Mouse (Mus musculus): ENCODE results near the gene Bak1. TPM values are rescaled to one million over a fixed set of nuclear protein-coding genes. Genes with fewer than 3 reads are reported as not detected.

Gene Bak1
- not detected in 2 replicates for polyA plus RNA-seq (2012; ENCODE audit: insufficient read depth, insufficient read length, low replicate concordance, missing spikeins)

GRCm38 (mm10) chr17:27028909-27029308, at the start of gene Bak1:
Bak1 (minus strand) TSS chr17:27029009.
- Histone ChIP-seq H3K4me1 (ENCODE audit: control insufficient read depth, insufficient read depth, low read length) (peaks cover 30% of the 10 kb centered on the region), H3K4me3 (ENCODE audit: insufficient read depth, low read depth, low read length) (peak within 1 kb of the TSS; percentile 74), H3K27ac (ENCODE audit: insufficient read depth, low read depth, low read length) (peak within 1 kb of the TSS; percentile 86)
- WGBS = 57% methylated on average over 4 of the region's 4 CpGs
- TF ChIP-seq POLR2A (IDR thresholded peaks at IDR 0.05; ENCODE audit: insufficient read depth, low read depth, low read length) = no peak

- H3K4me3 ChIP-seq (ENCODE audit: insufficient read depth, low read depth, low read length) = no peak overlapping the region
- 87% methylated on average over 6 of the region's 6 CpGs for WGBS
Measured at GRCm38 (mm10) chr17:27078499-27078898, 49.7 kb upstream of the Bak1 start.

DNA sequence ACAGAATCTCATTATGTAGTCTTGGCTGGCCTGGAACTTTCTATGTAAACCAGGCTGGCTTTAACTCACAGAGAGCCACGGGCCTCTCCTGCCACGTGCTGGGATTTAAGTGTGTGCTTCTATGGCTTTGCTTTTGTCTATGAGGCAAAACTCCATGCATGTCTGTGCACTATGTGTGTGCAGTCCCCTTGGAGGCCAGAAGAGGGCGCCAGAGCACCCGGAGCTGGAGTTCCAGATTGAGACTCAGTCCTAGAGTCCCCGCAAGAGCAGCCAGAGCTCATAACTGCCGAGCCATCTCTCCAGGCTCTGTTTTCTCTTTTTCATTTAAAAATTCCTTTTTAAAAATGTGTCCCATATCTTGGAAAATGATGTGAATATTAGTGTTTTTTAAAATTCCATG, 49.1 kb upstream of the Bak1 start:
- Histone ChIP-seq H3K4me1 (ENCODE audit: control insufficient read depth, insufficient read depth, low read length) (peaks cover 8% of the 10 kb centered on the region), H3K4me3 (ENCODE audit: insufficient read depth, low read depth, low read length) (no peak overlapping the region), H3K27ac (ENCODE audit: insufficient read depth, low read depth, low read length) (no peak overlapping the region)
- 82% methylated on average over 6 of the region's 6 CpGs for whole genome bisulfite sequencing
- no peak for TF ChIP-seq POLR2A (IDR thresholded peaks at IDR 0.05; ENCODE audit: insufficient read depth, low read depth, low read length)
- TF ChIP-seq CTCF (IDR thresholded peaks at IDR 0.05; ENCODE audit: insufficient read depth, low read depth, low read length) = peak; percentile 42; the same call in 1 of the 2 replicates

More at GRCm38 (mm10) chr17:27078499-27078898, 49.7 kb upstream of the Bak1 start:
- H3K27ac ChIP-seq (ENCODE audit: insufficient read depth, low read depth, low read length) = no peak overlapping the region
- TF ChIP-seq POLR2A (IDR thresholded peaks at IDR 0.05; ENCODE audit: insufficient read depth, low read depth, low read length) (no peak), CTCF (IDR thresholded peaks at IDR 0.05; ENCODE audit: insufficient read depth, low read depth, low read length) (no peak)
- peaks cover 9% of the 10 kb centered on the region for H3K4me1 ChIP-seq (ENCODE audit: control insufficient read depth, insufficient read depth, low read length)

DNA sequence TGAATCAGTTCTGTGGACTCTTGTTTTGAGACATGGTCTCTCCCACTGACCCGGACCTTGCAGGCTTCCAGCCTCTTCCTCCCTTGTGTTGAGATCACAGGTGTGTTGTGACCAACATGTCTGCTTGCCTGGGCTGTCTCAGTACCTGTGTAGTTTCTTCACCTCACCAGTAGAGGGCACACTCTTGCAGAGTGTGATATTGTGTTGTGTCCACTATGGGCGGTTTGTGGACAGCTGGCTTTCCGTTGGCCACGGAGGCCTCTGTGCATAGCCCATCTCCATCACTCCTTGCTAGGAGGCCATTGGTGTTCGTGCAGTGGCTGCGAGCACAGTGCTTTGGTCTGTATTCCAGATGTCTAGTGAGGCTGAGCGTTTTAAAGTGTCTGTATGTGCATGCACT, 48.3 kb upstream of the Bak1 start:
- Histone ChIP-seq H3K27ac (ENCODE audit: insufficient read depth, low read depth, low read length) (no peak overlapping the region), H3K4me1 (ENCODE audit: control insufficient read depth, insufficient read depth, low read length) (peaks cover 5% of the 10 kb centered on the region; the same call in 1 of the 2 replicates), H3K4me3 (ENCODE audit: insufficient read depth, low read depth, low read length) (no peak overlapping the region)
- no peak for TF ChIP-seq POLR2A (IDR thresholded peaks at IDR 0.05; ENCODE audit: insufficient read depth, low read depth, low read length)
- TF ChIP-seq CTCF (IDR thresholded peaks at IDR 0.05; ENCODE audit: insufficient read depth, low read depth, low read length) = peak; percentile 9; the same call in 1 of the 2 replicates
- WGBS = 97% methylated on average over 7 of the region's 7 CpGs

DNA sequence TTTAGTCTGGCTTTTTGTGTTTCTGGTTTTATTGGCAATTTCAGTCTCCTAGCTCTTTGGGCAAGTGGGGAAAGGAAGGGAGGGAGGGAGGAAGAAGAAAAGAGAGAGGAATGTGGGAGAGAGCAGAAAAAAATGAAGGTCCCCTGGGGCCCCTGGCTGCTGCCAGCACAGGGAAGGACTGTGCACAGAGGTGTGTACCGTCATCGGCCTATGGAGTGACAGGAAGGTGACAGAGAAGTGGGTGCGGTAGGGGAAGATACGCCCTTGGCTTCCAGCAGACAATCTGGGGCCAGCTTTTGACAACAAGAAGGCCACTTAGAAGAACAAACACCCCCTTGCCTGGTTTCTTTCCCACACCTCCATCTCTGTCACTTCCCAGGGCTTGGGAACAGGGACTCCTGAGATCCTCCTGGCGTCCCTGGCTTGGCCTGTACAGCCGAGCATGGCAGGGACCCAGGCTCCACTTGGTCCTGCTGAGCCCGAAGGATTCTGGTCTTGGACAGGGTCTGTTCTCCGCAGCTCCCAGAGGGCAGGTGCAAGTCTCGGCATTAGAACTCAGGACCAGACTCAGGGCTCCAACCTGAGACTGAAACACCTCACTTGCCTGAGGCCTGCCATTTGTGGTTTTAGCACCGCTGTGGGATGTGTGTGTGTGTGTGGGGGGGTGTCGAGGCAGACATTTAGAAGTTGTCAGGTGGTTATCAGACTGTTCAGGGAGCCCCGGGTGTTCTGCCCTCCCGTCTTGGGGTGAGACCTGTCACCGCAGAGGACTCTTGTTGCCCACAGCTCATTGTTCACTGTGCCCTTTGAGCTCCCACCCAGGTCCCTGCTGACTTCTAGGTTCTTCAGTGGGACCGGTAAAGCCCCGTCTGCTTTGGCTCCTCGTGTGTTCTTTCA, 46.3 kb upstream of the Bak1 start:
- 79% methylated on average over 17 of the region's 17 CpGs for WGBS
- H3K4me3 ChIP-seq (ENCODE audit: insufficient read depth, low read depth, low read length) = no peak overlapping the region
- H3K4me1 ChIP-seq (ENCODE audit: control insufficient read depth, insufficient read depth, low read length) = peaks cover 5% of the 10 kb centered on the region
- H3K27ac ChIP-seq (ENCODE audit: insufficient read depth, low read depth, low read length) = no peak overlapping the region
- TF ChIP-seq POLR2A (IDR thresholded peaks at IDR 0.05; ENCODE audit: insufficient read depth, low read depth, low read length) = no peak

- TF ChIP-seq CTCF (IDR thresholded peaks at IDR 0.05; ENCODE audit: insufficient read depth, low read depth, low read length) (no peak), POLR2A (IDR thresholded peaks at IDR 0.05; ENCODE audit: insufficient read depth, low read depth, low read length) (no peak)
- Histone ChIP-seq H3K27ac (ENCODE audit: insufficient read depth, low read depth, low read length) (no peak overlapping the region), H3K4me1 (ENCODE audit: control insufficient read depth, insufficient read depth, low read length) (peaks cover 5% of the 10 kb centered on the region), H3K4me3 (ENCODE audit: insufficient read depth, low read depth, low read length) (no peak overlapping the region)
- 84% methylated on average over 6 of the region's 6 CpGs for WGBS
Measured at GRCm38 (mm10) chr17:27074236-27074635, 45.4 kb upstream of the Bak1 start.

DNA sequence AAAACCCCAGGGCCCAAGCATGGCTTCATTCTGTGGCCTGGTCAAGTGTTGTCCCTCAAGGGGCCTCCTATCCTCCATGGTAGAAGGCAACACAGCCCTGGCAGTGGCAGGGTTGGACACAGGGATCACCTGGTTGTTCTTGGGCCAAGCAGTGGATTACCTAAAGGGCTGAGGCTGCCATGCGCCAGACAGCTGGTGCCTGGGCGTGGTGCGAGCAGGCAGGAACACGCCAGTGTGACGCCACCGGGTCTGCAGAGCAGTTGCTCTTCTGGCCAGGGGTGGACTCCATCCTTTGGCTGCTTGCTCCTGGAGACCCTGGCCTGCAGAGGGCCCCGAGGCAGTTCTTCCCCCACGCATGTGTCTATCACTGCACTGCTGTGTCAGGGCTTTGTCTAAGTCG, 45.0 kb upstream of the Bak1 start:
- no peak for TF ChIP-seq CTCF (IDR thresholded peaks at IDR 0.05; ENCODE audit: insufficient read depth, low read depth, low read length)
- TF ChIP-seq POLR2A (IDR thresholded peaks at IDR 0.05; ENCODE audit: insufficient read depth, low read depth, low read length) = no peak
- 84% methylated on average over 9 of the region's 9 CpGs for WGBS
- H3K4me1 ChIP-seq (ENCODE audit: control insufficient read depth, insufficient read depth, low read length) = peaks cover 5% of the 10 kb centered on the region

GRCm38 (mm10) chr17:27073126-27073525, 44.3 kb upstream of the Bak1 start:
- 66% methylated on average over 5 of the region's 5 CpGs for WGBS
- H3K4me3 ChIP-seq (ENCODE audit: insufficient read depth, low read depth, low read length) = no peak overlapping the region
- peaks cover 5% of the 10 kb centered on the region for H3K4me1 ChIP-seq (ENCODE audit: control insufficient read depth, insufficient read depth, low read length)
- TF ChIP-seq POLR2A (IDR thresholded peaks at IDR 0.05; ENCODE audit: insufficient read depth, low read depth, low read length) (no peak), CTCF (IDR thresholded peaks at IDR 0.05; ENCODE audit: insufficient read depth, low read depth, low read length) (no peak)
- H3K27ac ChIP-seq (ENCODE audit: insufficient read depth, low read depth, low read length) = no peak overlapping the region

More for the DNA sequence above, 45.0 kb upstream of the Bak1 start:
- no peak overlapping the region for H3K27ac ChIP-seq (ENCODE audit: insufficient read depth, low read depth, low read length)
- no peak overlapping the region for H3K4me3 ChIP-seq (ENCODE audit: insufficient read depth, low read depth, low read length)

DNA sequence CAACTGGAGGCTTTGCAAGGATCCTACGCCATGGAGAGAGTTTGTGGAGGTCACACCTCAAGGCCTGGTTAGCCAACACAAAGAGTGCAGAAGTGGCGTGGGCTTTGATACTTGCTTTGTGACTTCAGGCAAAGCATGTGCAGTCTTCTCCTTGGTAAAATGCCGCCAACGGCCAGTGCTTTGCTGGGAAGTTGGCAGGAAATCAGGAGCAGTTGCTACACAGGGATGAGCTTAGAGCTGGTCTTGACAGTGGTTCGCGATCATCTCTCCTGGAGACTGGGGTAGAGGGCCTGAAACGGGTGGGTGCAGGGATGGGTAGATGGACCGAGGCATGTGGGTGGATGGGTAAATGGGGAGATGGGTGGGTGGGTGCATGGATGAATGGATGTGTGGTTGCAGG, 43.6 kb upstream of the Bak1 start:
- WGBS = 91% methylated on average over 8 of the region's 8 CpGs
- Histone ChIP-seq H3K27ac (ENCODE audit: insufficient read depth, low read depth, low read length) (no peak overlapping the region), H3K4me1 (ENCODE audit: control insufficient read depth, insufficient read depth, low read length) (peaks cover 5% of the 10 kb centered on the region), H3K4me3 (ENCODE audit: insufficient read depth, low read depth, low read length) (no peak overlapping the region)
- no peak for TF ChIP-seq CTCF (IDR thresholded peaks at IDR 0.05; ENCODE audit: insufficient read depth, low read depth, low read length)
- TF ChIP-seq POLR2A (IDR thresholded peaks at IDR 0.05; ENCODE audit: insufficient read depth, low read depth, low read length) = no peak
